Mouse (Mus musculus) small intestine, adult 2 months (tissue): ENCODE measurements around the gene Zfp652. TPM values are rescaled to one million over a fixed set of nuclear protein-coding genes. Genes with fewer than 3 reads are reported as not detected.

Experiments
- H3K27ac ChIP-seq: fragments of 200-500 bp; 2 replicates; pipeline ENCODE4 v1.5.1; 2012; ENCODE audit warnings: low read depth, low read length, control low read depth, inconsistent platforms; ENCODE audit not compliant: insufficient read depth
- H3K27me3 ChIP-seq: fragments of 200-500 bp; 2 replicates; pipeline ENCODE4 v1.6.1; 2012; ENCODE audit warnings: mild to moderate bottlenecking, moderate library complexity, low read length, inconsistent platforms; ENCODE audit not compliant: control insufficient read depth, insufficient read depth
- H3K36me3 ChIP-seq: fragments of 200-500 bp; 2 replicates; pipeline ENCODE4 v1.6.1; 2012; ENCODE audit warnings: mild to moderate bottlenecking, low read length, control low read depth, inconsistent platforms; ENCODE audit not compliant: control insufficient read depth, insufficient read depth
- H3K4me1 ChIP-seq: fragments of 200-500 bp; 2 replicates; pipeline ENCODE4 v1.6.1; 2012; ENCODE audit warnings: low read length, inconsistent platforms, mixed read lengths; ENCODE audit not compliant: control insufficient read depth, insufficient read depth, insufficient read length
- H3K4me3 ChIP-seq: fragments of 200-500 bp; 2 replicates; pipeline ENCODE4 v1.5.1; 2012; ENCODE audit warnings: low read depth, mild to moderate bottlenecking, control low read depth, inconsistent platforms, low read length, moderate library complexity
- CTCF ChIP-seq: fragments of 200-500 bp; IDR thresholded peaks from 2 replicates; pipeline ENCODE4 v1.5.1; 2012; ENCODE audit warnings: low read depth, mild to moderate bottlenecking, control low read depth, inconsistent platforms, low read length, moderate library complexity, mixed read lengths; ENCODE audit not compliant: insufficient replicate concordance, insufficient read length; ENCODE audit errors: extremely low read depth
- POLR2A ChIP-seq: fragments of 200-500 bp; IDR thresholded peaks from 2 replicates; pipeline ENCODE4 v1.6.1; 2012; ENCODE audit warnings: low read depth, mild to moderate bottlenecking, control low read depth, inconsistent platforms, low read length, moderate library complexity
- WGBS: fragments of 180-500 bp; shearing (Covaris S2); methylation state at CpG from one replicate; pipeline ENCODE4 v1.1.7; 2018; 5-methylcytosine and 5-hydroxymethylcytosine counted together
- polyA plus RNA-seq: library from polyadenylated mRNA; depleted of rRNA; stranded (reverse); fragments of >200 nt; gene quantifications from 2 replicates; pipeline ENCODE4 v1.2.3, GENCODE M21; 2012

Zfp652 gene
- polyA plus RNA-seq, 1 experiment = 25.1 TPM

DNA sequence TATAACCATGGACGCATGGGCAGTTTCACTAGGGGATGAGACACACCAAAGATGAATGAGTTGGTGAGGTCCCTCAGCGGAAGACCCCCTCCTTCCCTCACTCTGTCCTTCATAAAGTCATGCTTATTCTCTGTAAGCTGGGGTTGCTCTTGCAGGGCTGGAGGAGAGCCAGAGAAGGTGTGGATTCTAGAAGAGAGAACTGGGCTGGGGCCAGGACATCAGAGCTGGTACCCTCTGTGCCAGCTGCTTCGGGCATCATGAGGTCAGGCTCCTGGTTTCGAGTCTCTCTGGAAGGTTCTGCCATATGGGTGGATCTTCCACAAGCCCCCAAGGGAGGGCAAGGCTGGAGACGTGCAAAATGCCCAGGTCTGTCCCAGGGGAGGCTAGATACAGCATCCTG is 13.9 kb upstream of the Zfp652 start:
- no peak for TF ChIP-seq CTCF
- no peak for TF ChIP-seq POLR2A
- H3K27ac ChIP-seq = no peak overlapping the region
- H3K36me3 ChIP-seq = no peaks in the 10 kb centered on the region
- no peak overlapping the region for H3K4me3 ChIP-seq
- WGBS = 44% methylated on average over 5 of the region's 5 CpGs
- no peaks in the 10 kb centered on the region for H3K4me1 ChIP-seq
- H3K27me3 ChIP-seq = no peaks in the 10 kb centered on the region

GRCm38 (mm10) chr11:95700778-95701739 is 11.4 kb upstream of the Zfp652 start:
- 89% methylated on average over 13 of the region's 13 CpGs for WGBS
- H3K27ac ChIP-seq = no peak overlapping the region
- H3K36me3 ChIP-seq = no peaks in the 10 kb centered on the region
- H3K4me3 ChIP-seq = no peak overlapping the region
- TF ChIP-seq CTCF (no peak), POLR2A (no peak)
- H3K4me1 ChIP-seq = no peaks in the 10 kb centered on the region
- no peaks in the 10 kb centered on the region for H3K27me3 ChIP-seq

DNA sequence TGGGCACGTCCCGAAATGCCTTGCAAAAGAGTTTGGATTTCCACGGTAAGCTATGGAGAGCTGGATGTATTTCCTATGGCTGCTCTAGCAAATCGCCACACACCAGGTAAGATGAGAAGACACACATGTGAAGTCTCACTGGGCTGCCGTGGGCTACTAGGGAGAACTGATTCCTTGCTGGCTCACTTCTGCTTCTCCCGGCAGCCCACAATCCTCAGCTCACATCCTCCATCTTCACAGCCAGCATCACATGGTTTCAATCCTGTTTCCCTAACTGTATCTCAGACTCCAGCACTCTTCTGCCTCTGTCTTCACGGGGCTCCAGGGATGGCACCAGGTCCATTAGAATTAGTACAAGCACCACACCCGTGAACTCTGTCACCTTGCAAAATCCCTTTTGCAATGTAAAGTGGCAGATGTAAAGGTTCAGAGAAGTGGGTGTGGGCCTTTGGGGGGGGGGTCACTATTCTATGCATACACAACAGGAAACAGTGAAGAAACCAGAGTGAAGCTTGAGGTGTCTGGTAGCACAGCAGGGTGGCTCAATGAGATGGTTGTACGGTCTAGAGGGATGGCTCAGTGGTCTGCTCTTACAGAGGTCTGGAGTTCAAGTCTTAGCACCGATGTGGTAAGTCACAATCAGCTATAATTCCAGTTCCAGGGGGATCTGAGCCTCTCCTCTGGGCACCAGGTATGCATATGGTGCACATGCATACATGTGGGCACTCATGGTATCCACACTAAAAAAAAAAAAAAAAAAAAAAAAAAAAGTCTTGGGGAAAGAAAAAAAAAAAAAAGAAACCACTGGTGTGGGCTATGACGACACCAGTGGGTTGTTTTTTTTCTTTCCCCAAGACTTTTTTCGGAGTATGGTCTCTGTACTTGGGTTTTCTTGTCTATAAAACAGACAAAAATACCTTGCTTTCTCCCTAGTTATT is 8.2 kb upstream of the Zfp652 start:
- Histone ChIP-seq H3K36me3 (no peaks in the 10 kb centered on the region), H3K27me3 (no peaks in the 10 kb centered on the region), H3K4me1 (no peaks in the 10 kb centered on the region), H3K4me3 (no peak overlapping the region), H3K27ac (no peak overlapping the region)
- 82% methylated on average over 12 of the region's 12 CpGs for WGBS
- TF ChIP-seq POLR2A (no peak), CTCF (no peak)

DNA sequence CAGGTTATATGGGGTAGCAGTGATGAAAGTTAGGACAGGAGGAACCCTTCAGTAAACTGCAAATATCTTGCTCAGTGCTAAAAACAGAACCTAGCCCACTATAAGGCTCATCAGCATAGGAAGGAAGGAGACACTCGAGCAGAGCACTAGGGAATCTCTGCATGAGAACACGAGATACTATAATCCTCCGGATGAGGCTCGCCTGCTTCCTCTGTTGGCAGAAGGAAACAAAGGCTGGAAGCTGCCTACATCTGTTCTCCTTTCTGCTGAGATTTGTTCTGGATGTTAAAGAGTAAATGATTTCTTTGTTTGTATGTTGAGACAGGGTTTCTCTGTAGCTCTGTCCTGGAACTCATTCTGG is 7.5 kb upstream of the Zfp652 start:
- WGBS = 76% methylated on average over 4 of the region's 4 CpGs
- no peaks in the 10 kb centered on the region for H3K36me3 ChIP-seq
- H3K27ac ChIP-seq = no peak overlapping the region
- no peak overlapping the region for H3K4me3 ChIP-seq
- H3K27me3 ChIP-seq = no peaks in the 10 kb centered on the region
- no peaks in the 10 kb centered on the region for H3K4me1 ChIP-seq
- no peak for TF ChIP-seq POLR2A
- no peak for TF ChIP-seq CTCF

- Histone ChIP-seq H3K4me3 (no peak overlapping the region), H3K36me3 (no peaks in the 10 kb centered on the region), H3K27me3 (no peaks in the 10 kb centered on the region), H3K4me1 (no peaks in the 10 kb centered on the region), H3K27ac (no peak overlapping the region)
- TF ChIP-seq CTCF (no peak), POLR2A (no peak)
- 79% methylated on average over 6 of the region's 6 CpGs for WGBS
Observed at GRCm38 (mm10) chr11:95709534-95710040, 2.9 kb upstream of the Zfp652 start.

DNA sequence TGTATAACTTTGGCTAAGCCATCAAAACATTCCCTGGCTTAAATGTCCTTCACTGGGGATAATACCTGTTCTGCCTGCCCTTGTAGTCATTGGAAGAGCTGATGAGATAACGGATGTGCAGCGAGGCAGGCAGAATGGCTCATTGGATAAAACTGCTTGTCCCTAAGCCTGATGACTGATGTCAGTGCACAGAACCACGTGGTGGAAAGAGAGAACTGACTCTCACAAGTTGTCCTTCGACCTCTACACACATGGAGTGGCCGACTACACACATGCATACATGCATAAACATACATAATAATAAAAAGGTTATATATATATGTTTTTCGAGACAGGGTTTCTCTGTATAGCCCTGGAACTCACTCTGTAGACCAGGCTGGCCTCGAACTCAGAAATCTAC is 2.0 kb upstream of the Zfp652 start:
- no peaks in the 10 kb centered on the region for H3K36me3 ChIP-seq
- no peaks in the 10 kb centered on the region for H3K27me3 ChIP-seq
- no peak for TF ChIP-seq POLR2A
- no peak for TF ChIP-seq CTCF
- H3K4me1 ChIP-seq = 0 out of 2 replicates have a peak, but pooled peaks cover 2% of the 10 kb centered on the region
- H3K27ac ChIP-seq = no peak overlapping the region
- H3K4me3 ChIP-seq = no peak overlapping the region
- WGBS = 85% methylated on average over 7 of the region's 7 CpGs
